Mouse (Mus musculus): ENCODE measurements around the gene Pcdh9.

Gene Pcdh9

DNA sequence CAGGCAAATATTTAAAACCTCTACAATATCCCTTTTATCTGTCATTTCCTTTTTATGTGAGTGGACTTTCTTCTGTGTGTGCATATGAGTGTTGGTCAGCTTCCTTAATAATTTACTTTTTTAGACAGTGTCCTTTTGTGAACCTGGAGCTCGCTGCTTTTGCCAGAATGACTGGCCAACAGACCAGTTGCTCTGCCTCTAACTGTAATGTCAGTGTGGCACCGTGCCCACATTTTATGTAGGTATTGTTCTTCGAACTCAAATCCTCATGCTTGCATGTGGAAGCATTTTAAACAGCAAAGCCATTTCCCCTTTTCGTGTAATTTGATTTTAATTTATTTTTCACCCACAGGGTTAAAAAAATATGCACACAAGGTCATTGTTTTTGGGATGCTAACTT, 748.4 kb downstream of the Pcdh9 start:
- no peak for DNase-seq

DNA sequence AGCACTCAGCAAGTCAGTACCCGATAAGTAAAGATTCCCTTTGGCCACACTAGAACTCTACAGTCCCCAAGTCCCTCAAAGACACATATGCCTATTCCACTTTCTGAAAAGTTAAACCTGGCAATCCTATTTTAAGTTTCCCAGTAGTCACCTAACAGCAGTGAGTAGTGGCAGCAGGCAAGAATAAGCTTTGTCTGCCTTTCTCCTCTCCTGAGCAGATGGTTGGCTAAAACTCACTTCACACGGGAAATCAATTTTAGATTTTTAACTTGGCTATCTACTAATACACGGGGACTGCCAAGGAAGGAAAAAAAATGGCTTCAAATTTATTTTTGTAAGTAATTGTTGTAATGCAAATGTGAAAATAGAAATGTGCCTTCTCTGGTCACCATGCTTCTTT, 763.5 kb downstream of the Pcdh9 start:
- DNase-seq, result no peak

DNA sequence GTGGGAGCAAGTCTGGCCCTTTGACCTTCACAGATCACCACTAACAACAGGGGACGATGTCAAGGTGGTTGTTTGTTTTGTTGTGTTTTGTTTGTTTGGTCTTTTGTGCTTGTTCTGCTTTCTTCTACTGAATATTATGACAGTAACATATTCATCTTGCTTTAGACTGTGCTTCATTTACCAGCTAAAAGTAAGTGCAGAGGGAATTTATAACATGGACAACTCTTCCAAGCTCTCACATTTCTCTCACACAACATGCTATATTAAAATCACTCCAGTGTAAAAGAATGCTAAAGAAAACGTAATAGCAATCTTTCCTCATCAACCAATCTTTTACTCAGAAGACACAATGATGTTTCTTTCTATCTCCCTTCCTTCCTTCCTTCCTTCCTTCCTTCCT, 787.7 kb downstream of the Pcdh9 start:
- no peak for DNase-seq

DNA sequence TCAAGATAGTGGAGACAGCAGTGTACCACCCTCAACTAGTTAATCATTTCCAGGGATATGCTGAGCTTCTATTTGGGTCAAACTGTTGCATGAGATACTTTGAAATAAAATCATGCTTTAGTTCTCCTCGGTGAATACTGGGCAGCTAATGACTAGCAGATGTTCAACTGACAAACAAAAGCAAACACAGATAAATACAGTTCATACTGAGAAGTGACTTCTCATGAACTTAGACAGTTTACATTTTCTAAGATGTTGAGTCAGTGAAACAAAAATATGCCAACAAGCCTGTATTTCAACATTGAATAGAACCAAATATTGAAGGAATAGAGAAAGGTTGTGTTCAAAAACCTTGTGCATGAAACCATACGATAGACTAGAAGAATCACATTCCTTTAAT, 795.4 kb downstream of the Pcdh9 start:
- DNase-seq, result no peak

DNA sequence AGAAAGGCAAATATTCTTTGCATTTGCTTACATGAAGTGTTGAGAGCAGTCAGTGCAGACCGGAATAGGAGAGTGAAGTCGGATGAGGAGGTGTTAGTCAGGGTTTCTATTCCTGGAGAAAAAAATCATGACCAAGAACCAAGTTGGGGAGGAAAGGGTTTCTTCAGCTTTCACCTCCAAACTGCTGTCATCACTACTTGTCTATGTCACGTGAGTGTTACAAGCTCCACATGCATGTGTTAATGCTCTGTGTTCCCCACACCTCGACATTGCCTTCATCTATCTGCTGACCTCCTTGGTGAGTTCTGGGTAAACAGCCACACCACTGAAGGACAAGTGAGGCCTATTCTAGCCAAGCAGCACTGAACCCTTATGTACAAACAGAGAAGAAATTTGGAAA, 797.7 kb downstream of the Pcdh9 start:
- no peak for DNase-seq

DNA sequence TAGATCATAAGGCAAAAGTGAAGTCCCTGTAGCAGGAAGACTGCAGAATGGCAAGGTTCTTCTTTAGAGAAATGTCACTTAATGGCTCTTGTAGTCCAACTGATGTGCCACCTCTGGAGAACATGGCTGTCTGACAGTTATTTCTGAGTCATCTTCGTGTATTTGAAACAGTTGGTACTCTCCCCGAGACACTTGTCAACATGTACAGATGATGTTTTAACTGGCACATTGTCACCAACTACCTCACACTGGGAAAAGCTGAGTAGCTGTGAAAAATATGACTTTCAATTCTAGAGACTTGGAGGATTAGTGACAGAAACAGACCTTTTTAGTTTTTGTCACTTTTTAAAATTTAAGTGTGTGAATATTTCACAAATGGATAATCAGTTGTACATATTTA, 804.8 kb downstream of the Pcdh9 start:
- DNase-seq, result no peak

DNA sequence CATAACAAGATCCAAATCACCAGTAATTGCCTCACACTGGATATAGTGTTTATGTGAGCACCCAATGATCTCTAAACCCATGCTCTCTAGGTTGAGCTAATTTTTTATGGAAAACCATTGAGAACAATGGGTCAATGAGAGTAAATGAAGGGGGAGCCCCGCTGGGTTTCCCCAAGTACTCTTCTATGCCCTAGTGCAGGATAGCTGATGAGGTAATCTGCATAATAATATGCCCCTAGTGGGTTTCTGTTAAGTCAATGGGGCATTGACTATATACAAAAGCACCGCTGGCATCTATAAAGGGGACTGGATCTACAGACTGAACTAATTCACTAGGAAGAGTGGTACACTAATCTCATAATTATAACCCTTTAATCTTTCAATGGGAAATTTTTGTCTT, 807.3 kb downstream of the Pcdh9 start:
- DNase-seq, result no peak

DNA sequence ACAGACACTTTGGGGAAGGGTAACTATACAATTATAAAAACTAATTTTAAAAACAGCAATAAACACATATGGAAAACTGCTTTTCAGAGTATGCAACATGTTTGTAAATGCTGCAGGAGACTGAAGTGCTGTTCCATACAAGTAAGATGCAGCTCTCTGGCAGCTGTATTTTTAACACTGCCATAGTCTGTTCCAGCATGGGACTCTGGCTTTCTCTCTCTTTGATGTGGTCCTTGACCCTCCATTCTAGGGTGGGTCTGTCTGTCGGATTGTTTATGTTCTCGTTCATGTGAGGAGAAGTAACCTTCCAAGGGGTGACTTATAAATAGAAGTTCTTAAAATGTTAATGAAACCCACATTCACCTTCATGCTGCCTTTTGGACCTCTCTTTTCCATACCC, 809.6 kb downstream of the Pcdh9 start:
- no peak for DNase-seq

DNA sequence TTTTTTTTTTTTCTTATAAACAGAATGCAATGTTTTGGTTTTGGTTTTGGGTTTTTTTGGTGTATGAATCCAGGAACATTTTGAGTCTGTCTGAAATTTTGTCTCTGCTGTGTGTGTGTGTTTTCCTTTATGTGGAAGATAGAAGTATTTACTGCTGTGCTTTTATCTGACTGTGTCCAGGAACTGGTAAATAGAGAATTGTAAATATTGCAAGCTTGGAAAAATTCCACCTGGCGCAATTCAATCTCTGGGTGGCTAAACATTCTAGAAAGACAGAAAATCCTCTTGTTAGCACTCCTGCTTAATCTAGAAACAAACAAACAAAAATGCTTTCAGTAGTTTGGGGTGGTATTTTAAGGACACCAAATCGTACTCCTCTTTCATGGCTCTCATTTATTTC, 814.7 kb downstream of the Pcdh9 start:
- no peak for DNase-seq

DNA sequence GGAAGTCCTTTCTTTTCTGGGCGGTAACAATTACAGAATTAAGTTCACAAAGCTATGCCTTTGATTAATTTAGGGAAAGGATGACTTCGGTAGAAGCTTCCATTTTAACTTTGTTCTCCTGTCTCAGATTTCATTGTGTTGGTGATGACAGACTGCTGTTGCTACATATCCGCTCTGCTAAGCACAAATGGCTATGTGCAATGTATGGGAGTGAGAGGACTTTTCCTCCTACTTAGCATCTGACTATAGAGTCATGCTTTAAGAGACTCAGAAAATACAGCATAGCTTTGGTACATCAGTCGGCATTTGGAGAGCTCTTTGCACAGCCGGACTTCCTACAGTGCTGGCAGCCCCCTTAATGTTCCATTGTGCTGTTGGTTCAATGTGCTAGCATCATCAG, 818.1 kb downstream of the Pcdh9 start:
- no peak for DNase-seq

DNA sequence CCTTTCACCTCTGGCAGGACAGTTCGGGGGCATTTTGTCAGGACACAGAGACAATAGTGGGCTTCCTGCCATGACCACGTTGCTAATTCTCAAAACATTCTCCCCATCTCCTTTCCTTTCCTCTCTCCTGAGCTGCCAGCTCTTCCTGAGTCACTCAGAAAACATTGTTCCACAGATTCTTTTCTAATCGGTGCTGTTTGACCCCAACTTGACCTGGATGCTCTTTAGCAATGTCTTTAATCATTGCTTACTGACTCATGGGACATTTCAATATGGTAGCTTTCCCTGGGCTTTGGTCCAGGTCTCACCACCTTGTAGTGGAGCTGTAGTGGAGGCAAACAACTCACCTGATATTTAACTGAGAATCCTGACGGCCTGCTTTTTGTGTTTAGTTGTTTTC, 820.3 kb downstream of the Pcdh9 start:
- DNase-seq, result no peak

DNA sequence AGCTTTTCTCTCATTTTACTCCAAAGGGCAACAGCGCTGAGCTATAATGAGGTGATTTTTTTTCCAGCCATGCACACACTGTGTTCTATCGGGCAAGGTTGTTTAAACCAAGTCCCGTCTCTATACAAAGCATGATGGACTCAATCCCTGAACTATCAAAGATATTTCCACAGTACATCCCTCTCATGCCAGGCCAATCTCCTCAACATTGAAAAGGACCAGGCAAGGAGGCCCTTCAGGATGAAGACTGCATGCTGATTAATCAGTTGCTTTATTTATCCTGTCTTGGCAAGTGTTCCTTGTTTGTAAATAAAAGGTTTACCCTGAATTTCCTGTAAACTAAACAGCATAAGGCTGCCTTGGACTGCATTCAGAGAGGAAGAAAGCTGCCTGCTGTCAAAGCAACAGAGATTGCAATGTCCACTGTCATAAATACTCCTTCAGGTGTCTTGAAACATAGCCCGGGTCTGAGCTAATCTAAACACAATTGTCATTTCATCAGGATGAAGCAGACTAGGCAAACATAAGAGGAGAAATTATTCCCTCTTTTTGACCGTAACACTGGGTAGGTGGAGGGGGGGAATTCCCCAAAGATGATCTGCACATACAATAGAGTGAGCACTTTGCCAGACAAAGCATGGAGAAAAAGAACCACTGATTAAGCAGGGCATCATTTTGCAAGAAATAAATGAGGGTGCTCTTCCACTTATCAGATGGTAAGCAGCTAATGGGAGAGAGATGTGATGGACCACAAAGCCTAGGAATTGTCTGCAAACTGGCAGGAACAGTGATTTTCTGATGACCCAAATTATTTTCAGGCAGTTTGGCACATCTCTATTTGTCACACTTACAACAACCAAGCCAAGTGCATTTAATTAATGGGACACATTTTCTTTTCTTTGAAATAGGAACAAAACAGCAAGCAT, 822.8 kb downstream of the Pcdh9 start:
- no peak for DNase-seq

DNA sequence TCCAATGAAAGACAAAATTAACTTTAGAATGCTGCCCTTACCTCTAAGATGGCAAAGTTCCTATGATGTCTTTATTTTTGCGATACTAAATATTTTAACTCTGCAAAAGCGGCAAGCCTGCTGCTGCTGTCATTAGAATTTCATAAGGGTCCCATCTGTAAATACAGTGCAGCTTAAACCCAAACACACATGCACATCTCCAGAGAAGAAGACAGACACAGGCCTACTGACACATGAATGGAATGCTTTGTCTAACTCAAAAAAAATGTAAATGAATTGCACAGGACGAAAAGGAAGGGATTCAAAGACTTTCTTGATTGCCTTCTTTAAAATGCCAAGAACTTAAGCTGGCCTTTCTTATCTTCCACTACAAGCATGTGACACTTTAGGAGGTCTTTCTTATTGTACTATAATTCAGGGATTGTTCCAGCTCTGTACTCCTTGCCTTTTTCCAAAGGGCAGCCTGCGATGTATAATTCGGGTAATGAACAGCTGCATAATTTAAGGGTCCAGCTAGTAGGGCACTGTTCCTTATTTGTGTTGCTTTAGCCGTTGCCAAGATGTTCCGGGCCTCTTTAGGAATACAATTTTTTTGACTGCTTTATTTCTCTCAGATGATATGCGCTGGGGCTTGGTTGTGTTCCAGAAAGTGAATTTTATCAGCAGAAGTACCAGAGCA, 823.6 kb downstream of the Pcdh9 start:
- no peak for DNase-seq

DNA sequence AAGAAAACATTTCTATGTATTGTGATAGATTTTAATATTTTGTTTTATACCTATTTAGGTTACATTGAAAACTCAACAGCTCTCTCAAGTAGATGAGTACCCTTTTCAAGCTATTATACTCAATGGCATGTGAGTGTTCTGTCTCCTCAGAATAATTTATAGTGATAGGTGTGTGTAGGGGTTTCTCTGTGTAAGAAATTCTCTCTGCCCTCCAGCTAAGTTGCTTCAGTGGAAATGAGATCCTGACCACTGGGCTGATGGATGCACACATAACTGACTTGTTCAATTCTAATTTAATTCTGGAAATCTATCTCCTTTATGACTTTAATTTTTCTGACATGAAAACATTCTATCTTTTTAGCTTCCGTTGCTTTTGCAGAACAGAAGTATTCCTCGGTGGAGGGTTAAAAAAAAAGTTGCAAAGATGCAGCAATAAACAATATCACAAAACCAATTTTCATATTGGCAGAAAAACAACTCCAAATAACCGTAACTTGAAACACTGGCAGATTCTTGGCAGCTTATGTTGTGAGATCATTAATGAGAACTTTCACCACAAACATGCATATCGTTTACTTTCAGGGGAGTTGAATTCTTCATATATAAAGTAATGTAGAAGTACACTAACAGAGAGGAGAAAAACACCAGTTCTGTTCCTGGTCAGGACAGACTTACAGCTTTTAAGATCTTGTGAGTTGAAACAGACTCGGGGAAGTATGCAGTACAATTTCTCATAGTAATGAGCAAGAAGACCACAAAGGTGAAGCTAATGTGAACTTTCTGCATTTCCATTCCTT, 828.5 kb downstream of the Pcdh9 start:
- DNase-seq, result no peak

DNA sequence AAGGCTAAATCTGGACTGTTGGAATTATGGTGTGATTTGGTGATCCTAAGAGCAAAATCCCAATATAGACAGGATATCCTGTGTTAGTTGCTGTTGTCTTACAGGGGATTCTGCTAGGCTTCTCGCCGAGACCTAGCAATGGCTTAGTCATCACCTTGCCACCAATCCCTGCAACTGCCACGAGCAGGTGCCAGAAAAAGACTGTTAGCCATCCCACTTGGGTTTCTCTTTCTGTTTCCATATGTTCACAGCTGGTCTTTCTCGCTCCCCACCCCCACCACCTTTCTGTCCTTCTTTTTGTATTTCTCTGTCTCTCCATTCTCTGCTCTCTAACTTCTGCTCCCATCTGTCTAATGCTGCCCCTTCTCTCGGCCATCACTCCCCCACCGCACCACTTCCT, 831.7 kb downstream of the Pcdh9 start:
- no peak for DNase-seq

DNA sequence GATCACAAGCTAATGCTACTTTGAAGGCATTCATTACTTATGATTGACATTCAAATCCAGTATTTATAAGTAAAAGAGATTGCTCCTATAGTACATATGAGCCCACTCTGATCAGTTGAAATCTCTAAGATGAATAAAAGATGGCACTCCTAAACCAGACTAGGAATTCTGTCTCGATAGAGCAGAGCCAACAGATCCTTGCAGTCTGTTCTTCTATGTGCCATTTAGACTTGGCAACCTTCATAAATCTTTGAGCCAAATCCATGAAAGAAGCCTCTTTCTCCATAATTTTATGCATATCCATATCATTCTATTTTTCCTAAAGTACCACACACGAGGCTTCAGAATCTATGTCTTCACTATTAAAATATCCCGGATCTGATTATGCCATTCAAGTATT, 834.5 kb downstream of the Pcdh9 start:
- DNase-seq, result no peak

DNA sequence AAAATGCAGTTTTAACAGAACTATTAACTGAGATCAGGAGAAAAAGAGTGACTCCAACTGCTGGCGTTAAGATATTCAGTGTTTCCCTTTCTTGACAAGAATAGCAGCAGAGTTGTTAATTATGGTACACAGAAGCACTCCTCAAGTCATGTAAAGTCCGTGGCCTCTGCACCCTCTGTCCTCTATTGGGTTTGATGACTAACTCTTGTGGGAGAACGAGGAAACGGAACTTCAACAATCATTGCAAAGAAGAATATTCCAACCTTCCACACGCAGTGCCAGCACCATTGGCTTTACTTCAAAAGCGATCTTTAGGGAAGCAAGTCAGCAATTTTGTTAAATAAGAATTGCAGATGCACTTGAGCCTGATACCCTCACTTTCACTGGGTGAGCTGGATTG, 849.9 kb downstream of the Pcdh9 start:
- DNase-seq, result no peak

DNA sequence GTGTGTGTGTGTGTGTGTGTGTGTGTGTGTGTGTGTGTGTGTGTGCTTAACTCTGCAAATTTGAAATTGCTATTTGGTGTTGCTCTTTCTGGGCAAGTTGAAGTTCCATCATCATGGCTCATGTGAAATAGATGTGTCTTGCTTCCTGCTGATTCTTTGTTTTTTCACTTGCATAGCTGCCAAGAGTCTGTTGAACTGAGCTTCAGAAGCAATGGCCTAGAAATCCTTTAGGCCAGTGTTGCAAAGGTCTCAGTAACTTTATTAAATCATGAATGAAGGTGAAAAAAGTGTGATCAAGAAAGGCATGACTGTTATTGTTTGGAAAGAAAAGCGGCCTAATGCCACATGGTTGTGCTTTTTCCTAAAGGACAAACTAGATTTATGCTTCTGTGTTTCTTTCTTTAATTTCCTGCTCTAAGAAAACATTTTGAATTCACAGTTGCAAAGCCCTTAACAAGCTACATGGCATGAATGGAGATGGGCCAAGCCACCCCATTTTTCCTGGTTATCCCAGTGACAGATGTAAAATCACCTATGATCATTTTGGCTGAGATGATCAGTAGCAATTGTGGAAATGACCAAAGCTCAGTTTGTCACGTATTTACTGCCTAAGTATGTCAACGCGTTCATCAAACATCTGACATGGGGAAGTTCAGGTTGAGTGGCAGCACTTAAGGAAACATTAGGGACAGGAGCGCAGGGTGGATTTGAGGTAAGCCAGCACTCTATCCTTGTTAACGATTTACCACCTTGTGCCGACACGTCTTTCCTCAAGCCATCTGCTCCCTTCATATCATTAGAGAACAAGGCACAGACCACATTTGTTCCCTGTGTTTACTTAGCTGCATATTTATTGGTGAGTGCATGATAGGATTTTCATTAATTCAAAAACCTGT, 850.9 kb downstream of the Pcdh9 start:
- DNase-seq, result no peak

DNA sequence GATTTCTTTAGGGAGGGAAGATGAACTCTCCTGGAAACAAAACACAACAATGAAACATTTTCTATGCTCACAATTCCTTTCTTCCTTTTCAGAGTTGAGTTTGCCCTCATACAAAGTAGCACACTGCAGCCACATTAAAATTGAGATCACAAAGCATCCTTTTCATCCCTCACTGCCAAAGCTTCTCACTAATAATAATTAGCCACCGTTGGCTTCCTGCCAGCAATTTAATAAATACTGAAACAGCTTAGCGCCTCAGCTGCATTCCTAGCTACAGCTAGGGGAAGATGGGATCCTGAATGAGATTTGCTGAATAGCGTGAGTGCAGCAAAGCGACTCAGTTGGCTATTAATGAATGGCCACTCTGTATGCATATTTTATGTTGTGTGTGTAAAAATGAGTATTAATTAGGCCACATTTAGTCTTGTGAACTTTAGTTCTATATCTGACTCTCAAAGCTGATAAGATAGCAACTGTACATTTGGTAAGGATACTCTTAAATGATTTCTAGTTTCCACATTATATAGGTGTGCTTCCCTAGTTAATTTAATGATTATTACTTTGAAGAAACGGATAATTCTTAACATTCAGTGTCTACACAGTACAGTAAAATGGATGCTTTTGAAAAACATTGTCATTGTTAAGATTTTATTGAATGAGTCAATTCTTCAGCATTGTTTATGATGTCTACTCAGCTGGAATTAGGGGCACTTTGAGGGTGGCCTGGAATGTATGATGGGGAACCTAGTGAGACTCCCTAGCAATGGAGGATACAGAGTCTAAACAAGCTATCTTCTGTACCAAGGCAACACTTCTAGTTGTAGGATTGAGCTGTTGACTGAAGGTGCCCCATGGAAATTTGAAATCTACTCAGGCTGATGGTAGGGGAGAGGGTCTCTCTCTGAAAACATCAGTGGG, 881.1 kb downstream of the Pcdh9 start:
- no peak for DNase-seq

Data from lung, postnatal 36 days (tissue).